9 mouse cellular contexts compared by ENCODE assay signal in the genomic region with DNA sequence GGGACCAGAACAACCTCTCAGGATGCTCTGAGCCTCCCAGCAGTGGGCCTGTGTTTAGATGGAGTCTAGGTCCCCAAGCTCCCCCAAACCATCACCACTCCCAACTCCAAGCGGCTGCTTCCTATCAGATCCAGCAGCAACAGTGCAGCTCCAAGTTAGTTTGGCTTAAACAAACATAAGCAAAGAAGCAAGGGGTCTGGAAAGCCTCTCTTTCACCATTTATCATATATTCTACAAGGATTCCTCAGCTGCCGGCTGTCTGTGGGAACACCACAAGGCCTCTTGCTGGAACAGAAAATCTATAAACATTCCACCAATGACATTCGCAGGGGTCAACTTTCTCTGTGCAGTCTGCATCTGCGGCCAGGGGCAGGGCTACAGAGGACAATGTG. TPM values are rescaled to one million over a fixed set of nuclear protein-coding genes. Genes with fewer than 3 reads are reported as not detected.
DNase-seq lines count a peak whose midpoint lies in the region; ATAC-seq and TF ChIP-seq lines count a peak whose summit lies in the region.
"Had no signal": no experiment of that assay in that cellular context is flagged by ENCODE, and none has a peak within 500 bp of the region (broad histone marks: within the 10 kb centered on the region; RNA-seq: fewer than 3 reads in every experiment).

No protein-coding gene starts in this region.

- H3K36me3 ChIP-seq in kidney, embryonic 15.5 days = no peaks in the 10 kb centered on the region
- no peaks in the 10 kb centered on the region for H3K36me3 ChIP-seq in lung, postnatal 0 days (ENCODE audit: insufficient read depth, low read length)
- no peaks in the 10 kb centered on the region for H3K36me3 ChIP-seq in limb, embryonic 14.5 days (ENCODE audit: control insufficient read depth, insufficient read depth, low read length)
- no peaks in the 10 kb centered on the region for H3K36me3 ChIP-seq in stomach, postnatal 0 days (ENCODE audit: control insufficient read depth, insufficient read depth, low read length)

- DNase-seq in kidney, adult 18-20 months = no peak
- peak; percentile 76 for DNase-seq in lung, postnatal 0 days (ENCODE audit: low spot score)
- no peak for DNase-seq in lung, postnatal 14 days
- DNase-seq in limb, embryonic 14.5 days (ENCODE audit: low spot score) = peak; percentile 47
- no peak for DNase-seq in stomach, postnatal 0 days (ENCODE audit: low spot score)
- DNase-seq in thymus, postnatal 14 days = no peak
- DNase-seq: cerebellum, adult 11 months had no signal

- TF ChIP-seq CTCF in lung, postnatal 0 days (IDR thresholded peaks at IDR 0.05) = no peak
- TF ChIP-seq CTCF in stomach, postnatal 0 days (IDR thresholded peaks at IDR 0.05; ENCODE audit: low read depth) = no peak

- no peaks in the 10 kb centered on the region for H3K9me3 ChIP-seq in kidney, embryonic 15.5 days (replicated peaks)
- H3K9me3 ChIP-seq in lung, postnatal 0 days (ENCODE audit: low read length) = no peaks in the 10 kb centered on the region
- H3K9me3 ChIP-seq in limb, embryonic 14.5 days (ENCODE audit: control insufficient read depth, low read length) = no peaks in the 10 kb centered on the region
- H3K9me3 ChIP-seq in stomach, postnatal 0 days (ENCODE audit: control insufficient read depth, low read length) = no peaks in the 10 kb centered on the region

- no peak overlapping the region for H3K4me3 ChIP-seq in kidney, embryonic 15.5 days (replicated peaks)
- H3K4me3 ChIP-seq in lung, postnatal 0 days (ENCODE audit: low read depth, low read length) = no peak overlapping the region
- H3K4me3 ChIP-seq in limb, embryonic 14.5 days (replicated peaks; ENCODE audit: low read length) = no peak overlapping the region
- no peak overlapping the region for H3K4me3 ChIP-seq in stomach, postnatal 0 days (ENCODE audit: low read depth, low read length)

- no peak overlapping the region for H3K4me2 ChIP-seq in kidney, embryonic 15.5 days
- no peak overlapping the region for H3K4me2 ChIP-seq in lung, postnatal 0 days (replicated peaks; ENCODE audit: low read depth, low read length)
- H3K4me2 ChIP-seq in limb, embryonic 14.5 days (replicated peaks; ENCODE audit: low read depth, low read length, severe bottlenecking) = no peak overlapping the region
- H3K4me2 ChIP-seq in stomach, postnatal 0 days (replicated peaks; ENCODE audit: low read depth) = no peak overlapping the region; the same call in 1 of the 2 replicates
- H3K4me2 ChIP-seq: hindbrain, embryonic 14.5 days had no signal

- H3K9ac ChIP-seq in kidney, embryonic 15.5 days = no peak overlapping the region
- no peak overlapping the region for H3K9ac ChIP-seq in lung, postnatal 0 days (replicated peaks; ENCODE audit: low read depth)
- no peak overlapping the region for H3K9ac ChIP-seq in limb, embryonic 14.5 days (ENCODE audit: low read depth, low read length, severe bottlenecking)
- H3K9ac ChIP-seq in stomach, postnatal 0 days (ENCODE audit: low read length) = peak overlapping the region; percentile 23; the same call in 1 of the 2 replicates
- H3K9ac ChIP-seq: hindbrain, embryonic 14.5 days had no signal

- peak overlapping the region; percentile 87 for H3K27ac ChIP-seq in kidney, embryonic 15.5 days
- H3K27ac ChIP-seq in lung, postnatal 0 days (ENCODE audit: low read length) = peak overlapping the region; percentile 72
- no peak overlapping the region for H3K27ac ChIP-seq in limb, embryonic 14.5 days (replicated peaks; ENCODE audit: low read depth, low read length)
- peak overlapping the region; percentile 88 for H3K27ac ChIP-seq in stomach, postnatal 0 days (replicated peaks)
- H3K27ac ChIP-seq: hindbrain, embryonic 14.5 days had no signal

- WGBS in kidney, embryonic 15.5 days = 30% methylated on average over 4 of the region's 4 CpGs
- 44% methylated on average over 4 of the region's 4 CpGs for WGBS in lung, postnatal 0 days
- 40% methylated on average over 4 of the region's 4 CpGs for WGBS in limb, embryonic 14.5 days
- WGBS in stomach, postnatal 0 days = 21% methylated on average over 4 of the region's 4 CpGs

- peak; percentile 37 for ATAC-seq in kidney, embryonic 15.5 days (replicated peaks; ENCODE audit: low FRiP score)
- peak; percentile 18 for ATAC-seq in lung, postnatal 0 days
- peak; percentile 27; the same call in 1 of the 2 replicates for ATAC-seq in limb, embryonic 14.5 days (ENCODE audit: low FRiP score, low read depth)
- ATAC-seq in stomach, postnatal 0 days (ENCODE audit: low FRiP score, low TSS enrichment) = no peak; the same call in 1 of the 2 replicates

- H3K4me1 ChIP-seq in kidney, embryonic 15.5 days = peaks cover 88% of the 10 kb centered on the region
- H3K4me1 ChIP-seq in lung, postnatal 0 days (ENCODE audit: insufficient read depth, low read depth, low read length) = peaks cover 26% of the 10 kb centered on the region; the same call in 1 of the 2 replicates
- peaks cover 34% of the 10 kb centered on the region for H3K4me1 ChIP-seq in limb, embryonic 14.5 days (ENCODE audit: control insufficient read depth, insufficient read depth, low read length)
- H3K4me1 ChIP-seq in stomach, postnatal 0 days (replicated peaks; ENCODE audit: control insufficient read depth, insufficient read depth) = peaks cover 22% of the 10 kb centered on the region

- no peak for TF ChIP-seq POLR2A in limb, embryonic 14.5 days (IDR thresholded peaks at IDR 0.05; ENCODE audit: borderline replicate concordance, extremely low read depth, insufficient read depth, insufficient read length)

- peak; percentile 33; the same call in 1 of the 2 replicates for TF ChIP-seq EP300 in lung, postnatal 0 days (IDR thresholded peaks at IDR 0.05)
- TF ChIP-seq EP300 in stomach, postnatal 0 days (optimal IDR thresholded peaks at IDR 0.05) = no peak

- no peaks in the 10 kb centered on the region for H3K27me3 ChIP-seq in kidney, embryonic 15.5 days
- no peaks in the 10 kb centered on the region for H3K27me3 ChIP-seq in lung, postnatal 0 days (replicated peaks; ENCODE audit: insufficient read depth, low read length)
- H3K27me3 ChIP-seq in limb, embryonic 14.5 days (ENCODE audit: control insufficient read depth, insufficient read depth, low read length) = no peaks in the 10 kb centered on the region
- no peaks in the 10 kb centered on the region for H3K27me3 ChIP-seq in stomach, postnatal 0 days (ENCODE audit: control insufficient read depth, insufficient read depth, low read length)

RNA-seq across cellular contexts. Expression of gene Arhgap10, which starts 29.5 kb away (rescaled TPM):
- 31.1 and 34.1 TPM in 2 replicates for polyA plus RNA-seq in kidney, embryonic 15.5 days (2015; fragmentation: Nextera tagmentation; extraction: Ambion mirVana)
- 14.9 and 15.9 TPM in 2 replicates for polyA plus RNA-seq in lung, postnatal 0 days (2015; fragmentation: Nextera tagmentation; extraction: Ambion mirVana)
- 23.3 and 25.1 TPM in 2 replicates for polyA plus RNA-seq in limb, embryonic 14.5 days (2012; rRNA removed)
- polyA plus RNA-seq in limb, embryonic 14.5 days (2014; fragmentation: Nextera tagmentation; extraction: Ambion mirVana) = 28.2 and 29.3 TPM in 2 replicates
- 18.8 TPM in 2 replicates for polyA plus RNA-seq in stomach, postnatal 0 days (2015; fragmentation: Nextera tagmentation; extraction: Ambion mirVana)

Comparison
In these comparisons a context has a peak if more than half of its experiments do, and no peak if none do; other contexts are left out.
1. DNase-seq: peak in lung, postnatal 0 days (single experiment) and limb, embryonic 14.5 days (single experiment); none in kidney, adult 18-20 months (single experiment), lung, postnatal 14 days (single experiment), stomach, postnatal 0 days (single experiment) and thymus, postnatal 14 days (single experiment).